Mouse (Mus musculus) C2C12 (cell line): ENCODE data around the gene Gpr61.

ENCODE experiments used
- MAX ChIP-seq: IDR thresholded peaks from one replicate; pipeline ENCODE4 v1.6.1; 2011; ENCODE audit warnings: mild to moderate bottlenecking, control low read depth
- MYOG ChIP-seq: IDR thresholded peaks from one replicate; pipeline ENCODE4 v1.6.1; 2011; ENCODE audit not compliant: control insufficient read depth, insufficient read length; ENCODE audit errors: extremely low read depth

DNA sequence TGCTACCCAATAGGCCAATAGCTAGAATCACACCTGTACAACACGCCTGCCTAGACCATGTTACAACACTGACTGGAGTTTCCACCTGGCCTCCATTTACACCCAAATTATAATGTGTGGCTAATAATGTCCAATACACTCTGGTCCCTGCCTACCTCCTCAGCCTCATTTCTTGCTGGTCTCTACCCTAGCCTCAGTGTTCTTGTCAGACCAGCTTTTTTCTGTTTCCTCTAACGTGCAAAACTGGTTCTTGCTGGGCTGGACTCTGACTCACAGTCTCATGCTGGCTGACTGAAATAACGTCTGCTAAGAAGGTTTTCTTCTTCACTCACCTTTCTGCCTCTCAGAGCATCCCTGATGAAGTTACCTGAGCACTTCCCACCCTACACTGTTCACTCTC, 28.4 kb downstream of the Gpr61 start:
- no peak for TF ChIP-seq MYOG
- no peak for TF ChIP-seq MAX
